Mouse (Mus musculus): ENCODE measurements around the gene Cldn34c3. TPM values are rescaled to one million over a fixed set of nuclear protein-coding genes. Genes with fewer than 3 reads are reported as not detected.
"Not testable (repeated sequence)": the region's sequence is repeated elsewhere in the genome, so short reads cannot be mapped to it uniquely, and the experiment has no call there.

Gene Cldn34c3
- not detected in 2 replicates for polyA plus RNA-seq (2012; rRNA removed)

DNA sequence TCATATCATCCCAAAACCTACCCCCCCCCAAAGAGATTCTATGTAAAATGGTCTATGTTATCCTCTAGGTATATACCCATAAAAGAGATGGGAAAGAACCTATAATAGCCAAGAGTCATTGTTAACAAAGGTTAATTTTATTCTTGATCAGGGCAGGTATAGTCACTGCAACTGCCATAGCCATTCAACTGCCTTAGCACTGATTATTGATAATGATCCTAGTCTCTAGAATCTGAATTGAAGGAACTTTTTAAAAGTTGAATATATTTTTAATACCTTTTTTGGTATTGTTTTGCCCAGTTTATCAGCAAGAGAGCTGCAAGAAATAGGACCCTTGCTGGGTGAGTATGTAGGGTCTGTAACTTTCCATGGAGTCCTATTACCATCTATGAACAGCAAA lies at the start of gene Cldn34c3:
Cldn34c3 (plus strand) TSS at position 301 of the 400 bp plus-strand sequence.
- not testable (repeated sequence) for DNase-seq (ENCODE audit: extremely low spot score in 1 of 2, low spot score in 1 of 2)

Other genes starting within 250 kb of the Cldn34c3 start
- gene Cldn34c2, start 212.0 kb upstream of the Cldn34c3 start, polyA plus RNA-seq (2012; rRNA removed), result not detected in 2 replicates
- not detected in 2 replicates for gene Gm17467, start 88.9 kb upstream of the Cldn34c3 start, polyA plus RNA-seq (2012; rRNA removed)

Measured in frontal cortex, adult 2 months (tissue).